ENCODE assay signal across 7 mouse cellular contexts in genomic region chr19:60891123-60891470, GRCm38 (mm10). TPM values are rescaled to one million over a fixed set of nuclear protein-coding genes. Genes with fewer than 3 reads are reported as not detected.
DNase-seq lines count a peak whose midpoint lies in the region; ATAC-seq and TF ChIP-seq lines count a peak whose summit lies in the region.

No protein-coding gene starts in this region.

- H3K9ac ChIP-seq in forebrain, embryonic 13.5 days, result peak overlapping the region; percentile 52; the same call in 1 of the 2 replicates
- H3K9ac ChIP-seq in intestine, postnatal 0 days (ENCODE audit: low read depth, low read length), result no peak overlapping the region
- peak overlapping the region; percentile 83; the same call in 1 of the 2 replicates for H3K9ac ChIP-seq in neural tube, embryonic 12.5 days

- H3K27ac ChIP-seq in forebrain, embryonic 13.5 days, result no peak overlapping the region
- no peak overlapping the region for H3K27ac ChIP-seq in intestine, postnatal 0 days (ENCODE audit: low read depth, low read length)
- H3K27ac ChIP-seq in neural tube, embryonic 12.5 days, result no peak overlapping the region

- H3K36me3 ChIP-seq in forebrain, embryonic 13.5 days (ENCODE audit: poor library complexity, severe bottlenecking), result no peaks in the 10 kb centered on the region
- no peaks in the 10 kb centered on the region for H3K36me3 ChIP-seq in intestine, postnatal 0 days (ENCODE audit: control insufficient read depth, insufficient read depth)
- H3K36me3 ChIP-seq in neural tube, embryonic 12.5 days, result no peaks in the 10 kb centered on the region

- H3K9me3 ChIP-seq in forebrain, embryonic 13.5 days (replicated peaks), result no peaks in the 10 kb centered on the region
- no peaks in the 10 kb centered on the region for H3K9me3 ChIP-seq in intestine, postnatal 0 days (ENCODE audit: control insufficient read depth)
- no peaks in the 10 kb centered on the region for H3K9me3 ChIP-seq in neural tube, embryonic 12.5 days

- peak; percentile 6 for DNase-seq in right cerebral cortex, adult 18-20 months
- no peak for DNase-seq in right cerebral cortex, postnatal 25 days
- no peak for DNase-seq in adipocyte (ENCODE audit: low spot score)
- no peak for DNase-seq in left cerebral cortex, adult 9 months (ENCODE audit: low spot score in 2 of 2)

- H3K4me3 ChIP-seq in forebrain, embryonic 13.5 days, result peak overlapping the region; percentile 79
- peak overlapping the region; percentile 84 for H3K4me3 ChIP-seq in intestine, postnatal 0 days (ENCODE audit: low read depth, low read length)
- H3K4me3 ChIP-seq in neural tube, embryonic 12.5 days, result peak overlapping the region; percentile 74

- no peak for TF ChIP-seq CTCF in intestine, postnatal 0 days (IDR thresholded peaks at IDR 0.05; ENCODE audit: low read depth)

- peak overlapping the region; percentile 74 for H3K4me2 ChIP-seq in forebrain, embryonic 13.5 days
- H3K4me2 ChIP-seq in intestine, postnatal 0 days (replicated peaks; ENCODE audit: low read depth), result peak overlapping the region; percentile 92
- peak overlapping the region; percentile 65 for H3K4me2 ChIP-seq in neural tube, embryonic 12.5 days (replicated peaks)

- ATAC-seq in forebrain, embryonic 13.5 days, result no peak
- no peak for ATAC-seq in intestine, postnatal 0 days
- ATAC-seq in neural tube, embryonic 12.5 days (ENCODE audit: low FRiP score, low read depth), result no peak

- H3K4me1 ChIP-seq in forebrain, embryonic 13.5 days, result peaks cover 22% of the 10 kb centered on the region
- 0 out of 2 replicates have a peak, but pooled peaks cover 2% of the 10 kb centered on the region for H3K4me1 ChIP-seq in intestine, postnatal 0 days (replicated peaks; ENCODE audit: control insufficient read depth, insufficient read depth, low read length)
- 0 out of 2 replicates have a peak, but pooled peaks cover 14% of the 10 kb centered on the region for H3K4me1 ChIP-seq in neural tube, embryonic 12.5 days

- no peaks in the 10 kb centered on the region for H3K27me3 ChIP-seq in forebrain, embryonic 13.5 days
- no peaks in the 10 kb centered on the region for H3K27me3 ChIP-seq in intestine, postnatal 0 days (replicated peaks; ENCODE audit: control insufficient read depth, insufficient read depth, low read length)
- H3K27me3 ChIP-seq in neural tube, embryonic 12.5 days (replicated peaks), result no peaks in the 10 kb centered on the region

- WGBS in forebrain, embryonic 13.5 days, result 7% methylated on average over 4 of the region's 5 CpGs
- 7% methylated on average over 4 of the region's 5 CpGs for WGBS in intestine, postnatal 0 days
- WGBS in neural tube, embryonic 12.5 days, result 12% methylated on average over 4 of the region's 5 CpGs

RNA-seq across cellular contexts. Expression of gene Grk5, which starts 1.5 kb away (rescaled TPM):
- 1.8 and 2.3 TPM in 2 replicates for polyA plus RNA-seq in forebrain, embryonic 13.5 days (2015; fragmentation: Nextera tagmentation; extraction: Ambion mirVana)
- 1.1 and 1.2 TPM in 2 replicates for polyA plus RNA-seq in intestine, postnatal 0 days (2015; fragmentation: Nextera tagmentation; extraction: Ambion mirVana)
- 2.8 and 3.4 TPM in 2 replicates for polyA plus RNA-seq in neural tube, embryonic 12.5 days (2016; fragmentation: Nextera tagmentation; extraction: Ambion mirVana)

RNA-seq across cellular contexts. Expression of gene Prdx3, which starts 16.7 kb away (rescaled TPM):
- polyA plus RNA-seq in forebrain, embryonic 13.5 days (2015; fragmentation: Nextera tagmentation; extraction: Ambion mirVana), result 81.2 and 81.4 TPM in 2 replicates
- polyA plus RNA-seq in intestine, postnatal 0 days (2015; fragmentation: Nextera tagmentation; extraction: Ambion mirVana), result 113 and 119 TPM in 2 replicates
- 98.7 and 102 TPM in 2 replicates for polyA plus RNA-seq in neural tube, embryonic 12.5 days (2016; fragmentation: Nextera tagmentation; extraction: Ambion mirVana)

RNA-seq across cellular contexts. Expression of gene Sfxn4, which starts 29.8 kb away (rescaled TPM):
- polyA plus RNA-seq in forebrain, embryonic 13.5 days (2015; fragmentation: Nextera tagmentation; extraction: Ambion mirVana), result 10.5 and 11.1 TPM in 2 replicates
- 1.6 and 2.0 TPM in 2 replicates for polyA plus RNA-seq in intestine, postnatal 0 days (2015; fragmentation: Nextera tagmentation; extraction: Ambion mirVana)
- 14.2 and 15.0 TPM in 2 replicates for polyA plus RNA-seq in neural tube, embryonic 12.5 days (2016; fragmentation: Nextera tagmentation; extraction: Ambion mirVana)
